Mouse (Mus musculus) C2C12 (cell line): ENCODE results near the gene Mrpl11. TPM values are rescaled to one million over a fixed set of nuclear protein-coding genes. Genes with fewer than 3 reads are reported as not detected.
A peak's percentile ranks its signal among the peaks of the same experiment; 100 is the strongest.
"Not testable (repeated sequence)": the region's sequence is repeated elsewhere in the genome, so short reads cannot be mapped to it uniquely, and the experiment has no call there.

Experiments used
- H3K27me3 ChIP-seq: one replicate; pipeline ENCODE4 v1.6.1; 2011; ENCODE audit not compliant: control insufficient read depth, insufficient read depth, insufficient read length
- H3K36me3 ChIP-seq: one replicate; pipeline ENCODE4 v1.6.1; 2011; ENCODE audit not compliant: control insufficient read depth, insufficient read depth
- H3K4me3 ChIP-seq: one replicate; pipeline ENCODE4 v1.5.1; 2011; ENCODE audit warnings: mild to moderate bottlenecking, control low read depth; ENCODE audit not compliant: poor library complexity, insufficient read depth, severe bottlenecking
- H3K79me2 ChIP-seq: one replicate; pipeline ENCODE4 v1.6.1; 2011; ENCODE audit not compliant: control insufficient read depth, insufficient read depth
- H3K79me3 ChIP-seq: one replicate; pipeline ENCODE4 v1.6.1; 2011; ENCODE audit warnings: low read depth, control low read depth
- H3ac ChIP-seq: one replicate; pipeline ENCODE3; 2011; ENCODE audit warnings: low read depth; ENCODE audit not compliant: control insufficient read depth, insufficient read length
- CEBPB ChIP-seq: IDR thresholded peaks from one replicate; pipeline ENCODE4 v1.6.1; 2011; ENCODE audit warnings: low read depth, mild to moderate bottlenecking, control low read depth, moderate library complexity
- CTCF ChIP-seq: IDR thresholded peaks from one replicate; pipeline ENCODE4 v1.5.1; 2011; ENCODE audit not compliant: control insufficient read depth, insufficient read depth, insufficient read length
- FOSL1 ChIP-seq: IDR thresholded peaks from one replicate; pipeline ENCODE4 v1.8.0; 2011; ENCODE audit warnings: mild to moderate bottlenecking, low read length; ENCODE audit not compliant: poor library complexity, insufficient read depth, severe bottlenecking
- MAX ChIP-seq: IDR thresholded peaks from one replicate; pipeline ENCODE4 v1.6.1; 2011; ENCODE audit warnings: mild to moderate bottlenecking, control low read depth
- MYOD1 ChIP-seq: IDR thresholded peaks from one replicate; pipeline ENCODE4 v1.6.1; 2011; ENCODE audit warnings: low read depth; ENCODE audit not compliant: control insufficient read depth, insufficient read length
- MYOG ChIP-seq: IDR thresholded peaks from one replicate; pipeline ENCODE4 v1.6.1; 2011; ENCODE audit not compliant: control insufficient read depth, insufficient read length; ENCODE audit errors: extremely low read depth
- USF1 ChIP-seq: IDR thresholded peaks from one replicate; pipeline ENCODE4 v1.6.1; 2011; ENCODE audit warnings: low read depth, mild to moderate bottlenecking, control low read depth, moderate library complexity
- polyA plus RNA-seq: library from polyadenylated mRNA; unstranded; fragments of >200 nt; fragmentation: generic; extraction: Trizol; gene quantifications from one replicate; pipeline ENCODE4 v1.2.1, GENCODE M21; 2012; ENCODE audit warnings: missing spikeins

The Mrpl11 gene
- polyA plus RNA-seq, 1 experiment = 100 TPM

GRCm38 (mm10) chr19:5001666-5002406 lies 39.9 kb downstream of the Mrpl11 start:
- no peaks in the 10 kb centered on the region for H3K79me2 ChIP-seq
- H3K36me3 ChIP-seq = no peaks in the 10 kb centered on the region
- peak overlapping the region; percentile 25 for H3ac ChIP-seq
- H3K27me3 ChIP-seq = no peaks in the 10 kb centered on the region
- TF ChIP-seq CTCF = peak; percentile 89
- no peak for TF ChIP-seq MAX
- no peak overlapping the region for H3K4me3 ChIP-seq
- no peaks in the 10 kb centered on the region for H3K79me3 ChIP-seq

- not testable (repeated sequence) for H3K79me2 ChIP-seq, H3K4me3 ChIP-seq, H3K79me3 ChIP-seq, H3K36me3 ChIP-seq, H3ac ChIP-seq, H3K27me3 ChIP-seq
These were observed 41.7 kb downstream of the Mrpl11 start for GRCm38 (mm10) chr19:5003644-5004043.

- H3K4me3 ChIP-seq = no peak overlapping the region
- no peaks in the 10 kb centered on the region for H3K79me3 ChIP-seq
- no peaks in the 10 kb centered on the region for H3K79me2 ChIP-seq
- H3K27me3 ChIP-seq = no peaks in the 10 kb centered on the region
- H3K36me3 ChIP-seq = no peaks in the 10 kb centered on the region
- no peak overlapping the region for H3ac ChIP-seq
- TF ChIP-seq MAX (no peak), MYOD1 (peak; percentile 39)
These were observed 43.0 kb downstream of the Mrpl11 start for GRCm38 (mm10) chr19:5004925-5005324.

GRCm38 (mm10) chr19:5013138-5013537 lies 51.2 kb downstream of the Mrpl11 start:
- Histone ChIP-seq H3K36me3 (no peaks in the 10 kb centered on the region), H3K79me2 (no peaks in the 10 kb centered on the region), H3ac (no peak overlapping the region), H3K27me3 (no peaks in the 10 kb centered on the region), H3K4me3 (no peak overlapping the region), H3K79me3 (no peaks in the 10 kb centered on the region)
- TF ChIP-seq MAX = no peak
- TF ChIP-seq MYOG = no peak
- no peak for TF ChIP-seq USF1
- TF ChIP-seq CTCF = no peak
- TF ChIP-seq MYOD1 = peak; percentile 52
- TF ChIP-seq CEBPB = peak; percentile 5
- TF ChIP-seq FOSL1 = peak; percentile 78

GRCm38 (mm10) chr19:5014961-5015398 lies 53.0 kb downstream of the Mrpl11 start:
- H3K79me2 ChIP-seq = no peaks in the 10 kb centered on the region
- H3K79me3 ChIP-seq = no peaks in the 10 kb centered on the region
- no peak overlapping the region for H3ac ChIP-seq
- H3K27me3 ChIP-seq = no peaks in the 10 kb centered on the region
- TF ChIP-seq MAX (peak; percentile 39), MYOD1 (no peak), USF1 (no peak), FOSL1 (no peak), CEBPB (no peak), CTCF (peak; percentile 23), MYOG (no peak)
- no peaks in the 10 kb centered on the region for H3K36me3 ChIP-seq
- no peak overlapping the region for H3K4me3 ChIP-seq

GRCm38 (mm10) chr19:5016221-5016742 lies 54.3 kb downstream of the Mrpl11 start:
- H3K27me3 ChIP-seq = no peaks in the 10 kb centered on the region
- no peaks in the 10 kb centered on the region for H3K79me2 ChIP-seq
- peak overlapping the region; percentile 62 for H3ac ChIP-seq
- H3K4me3 ChIP-seq = no peak overlapping the region
- no peaks in the 10 kb centered on the region for H3K36me3 ChIP-seq
- no peaks in the 10 kb centered on the region for H3K79me3 ChIP-seq
- TF ChIP-seq USF1 (no peak), MYOD1 (no peak), MYOG (no peak), FOSL1 (no peak), MAX (no peak), CTCF (no peak), CEBPB (no peak)

Other genes starting within 250 kb of the Mrpl11 start
- gene Rbm4b, start 205.7 kb upstream of the Mrpl11 start, polyA plus RNA-seq = 8.8 TPM
- 43.8 TPM for gene Rbm4, start 168.2 kb upstream of the Mrpl11 start, polyA plus RNA-seq
- 14.3 TPM for gene Gm21992, start 150.5 kb upstream of the Mrpl11 start, polyA plus RNA-seq
- 95.2 TPM for gene Rbm14, start 150.5 kb upstream of the Mrpl11 start, polyA plus RNA-seq
- 36.6 TPM for gene Ccs, start 122.8 kb upstream of the Mrpl11 start, polyA plus RNA-seq
- 0.02 TPM for gene Ccdc87, start 122.8 kb upstream of the Mrpl11 start, polyA plus RNA-seq
- 1.2 TPM for gene Ctsf, start 107.0 kb upstream of the Mrpl11 start, polyA plus RNA-seq
- gene Actn3, start 84.2 kb upstream of the Mrpl11 start, polyA plus RNA-seq = 20.8 TPM
- gene Zdhhc24, start 83.5 kb upstream of the Mrpl11 start, polyA plus RNA-seq = 5.4 TPM
- gene Bbs1, start 55.5 kb upstream of the Mrpl11 start, polyA plus RNA-seq = 2.2 TPM
- gene Dpp3, start 33.9 kb upstream of the Mrpl11 start, polyA plus RNA-seq = 68.2 TPM
- gene Peli3, start 19.0 kb upstream of the Mrpl11 start, polyA plus RNA-seq = 1.3 TPM
- gene Npas4, start 28.2 kb downstream of the Mrpl11 start, polyA plus RNA-seq = 0.60 TPM
- gene Slc29a2, start 61.7 kb downstream of the Mrpl11 start, polyA plus RNA-seq = 8.9 TPM
- 28.1 TPM for gene B4gat1, start 76.7 kb downstream of the Mrpl11 start, polyA plus RNA-seq
- 1.5 TPM for gene AC124502.3, start 76.7 kb downstream of the Mrpl11 start, polyA plus RNA-seq
- gene Brms1, start 79.2 kb downstream of the Mrpl11 start, polyA plus RNA-seq = 55.3 TPM
- gene Rin1, start 88.3 kb downstream of the Mrpl11 start, polyA plus RNA-seq = 48.9 TPM
- gene Cd248, start 105.9 kb downstream of the Mrpl11 start, polyA plus RNA-seq = 3.2 TPM
- 4.6 TPM for gene Tmem151a, start 123.4 kb downstream of the Mrpl11 start, polyA plus RNA-seq
- gene Yif1a, start 126.4 kb downstream of the Mrpl11 start, polyA plus RNA-seq = 57.6 TPM
- 1.9 TPM for gene Cnih2, start 136.4 kb downstream of the Mrpl11 start, polyA plus RNA-seq
- 212 TPM for gene Rab1b, start 144.9 kb downstream of the Mrpl11 start, polyA plus RNA-seq
- 30.5 TPM for gene Klc2, start 156.4 kb downstream of the Mrpl11 start, polyA plus RNA-seq